Mouse (Mus musculus) urinary bladder, postnatal 25 days (tissue): Measurements from ENCODE around the gene Lad1.

Experiments used
- DNase-seq: peaks from one replicate; pipeline ENCODE4 v3.0.0; 2022; ENCODE audit warnings: low spot score

Gene Lad1

GRCm38 (mm10) chr1:135810180-135810579 is 8.2 kb upstream of the Lad1 start:
- DNase-seq: no peak

GRCm38 (mm10) chr1:135811016-135811646 is 7.3 kb upstream of the Lad1 start:
- DNase-seq: peak; percentile 88

- no peak for DNase-seq
Measured at GRCm38 (mm10) chr1:135812205-135812604, 6.2 kb upstream of the Lad1 start.

- no peak for DNase-seq
Measured at GRCm38 (mm10) chr1:135812618-135813017, 5.8 kb upstream of the Lad1 start.

- DNase-seq: no peak
Measured at GRCm38 (mm10) chr1:135813071-135813470, 5.3 kb upstream of the Lad1 start.

GRCm38 (mm10) chr1:135813687-135814395 is 4.6 kb upstream of the Lad1 start:
- no peak for DNase-seq

GRCm38 (mm10) chr1:135814531-135814930 is 3.9 kb upstream of the Lad1 start:
- DNase-seq: no peak

- DNase-seq: no peak
Measured at GRCm38 (mm10) chr1:135817595-135817994, 803 bp upstream of the Lad1 start.

GRCm38 (mm10) chr1:135820071-135820470 is 1.7 kb downstream of the Lad1 start:
- no peak for DNase-seq

GRCm38 (mm10) chr1:135820736-135821364 is 2.5 kb downstream of the Lad1 start:
- no peak for DNase-seq

GRCm38 (mm10) chr1:135821780-135822179 is 3.4 kb downstream of the Lad1 start:
- no peak for DNase-seq

GRCm38 (mm10) chr1:135828918-135829317 is 10.5 kb downstream of the Lad1 start:
- no peak for DNase-seq

- DNase-seq: no peak
Measured at GRCm38 (mm10) chr1:135834206-135834859, 15.9 kb downstream of the Lad1 start.

GRCm38 (mm10) chr1:135834983-135835382 is 16.6 kb downstream of the Lad1 start:
- no peak for DNase-seq

GRCm38 (mm10) chr1:135835716-135836483 is 17.5 kb downstream of the Lad1 start, which contains the start of gene Tnnt2:
TSS of gene Tnnt2 (plus strand) at chr1:135836354.
- no peak for DNase-seq

GRCm38 (mm10) chr1:135838626-135839025 is 20.2 kb downstream of the Lad1 start:
- DNase-seq: no peak

- no peak for DNase-seq
Measured at GRCm38 (mm10) chr1:135839065-135839464, 20.7 kb downstream of the Lad1 start.

- no peak for DNase-seq
Measured at GRCm38 (mm10) chr1:135840675-135841395, 22.4 kb downstream of the Lad1 start.

- no peak for DNase-seq
Measured at GRCm38 (mm10) chr1:135843519-135844262, 25.3 kb downstream of the Lad1 start.

- DNase-seq: no peak
Measured at GRCm38 (mm10) chr1:135844481-135844880, 26.1 kb downstream of the Lad1 start.
